Mouse (Mus musculus) C2C12 (cell line): Measurements from ENCODE around the gene Gnb2. TPM values are rescaled to one million over a fixed set of nuclear protein-coding genes. Genes with fewer than 3 reads are reported as not detected.

Experiments
- H3K27me3 ChIP-seq: one replicate; pipeline ENCODE4 v1.6.1; 2011; ENCODE audit not compliant: control insufficient read depth, insufficient read depth, insufficient read length
- H3K36me3 ChIP-seq: one replicate; pipeline ENCODE4 v1.6.1; 2011; ENCODE audit not compliant: control insufficient read depth, insufficient read depth
- H3K4me3 ChIP-seq: one replicate; pipeline ENCODE4 v1.5.1; 2011; ENCODE audit warnings: mild to moderate bottlenecking, control low read depth; ENCODE audit not compliant: poor library complexity, insufficient read depth, severe bottlenecking
- H3K79me2 ChIP-seq: one replicate; pipeline ENCODE4 v1.6.1; 2011; ENCODE audit not compliant: control insufficient read depth, insufficient read depth
- H3K79me3 ChIP-seq: one replicate; pipeline ENCODE4 v1.6.1; 2011; ENCODE audit warnings: low read depth, control low read depth
- H3ac ChIP-seq: one replicate; pipeline ENCODE3; 2011; ENCODE audit warnings: low read depth; ENCODE audit not compliant: control insufficient read depth, insufficient read length
- CEBPB ChIP-seq: IDR thresholded peaks from one replicate; pipeline ENCODE4 v1.6.1; 2011; ENCODE audit warnings: low read depth, mild to moderate bottlenecking, control low read depth, moderate library complexity
- CTCF ChIP-seq: IDR thresholded peaks from one replicate; pipeline ENCODE4 v1.5.1; 2011; ENCODE audit not compliant: control insufficient read depth, insufficient read depth, insufficient read length
- FOSL1 ChIP-seq: IDR thresholded peaks from one replicate; pipeline ENCODE4 v1.8.0; 2011; ENCODE audit warnings: mild to moderate bottlenecking, low read length; ENCODE audit not compliant: poor library complexity, insufficient read depth, severe bottlenecking
- MAX ChIP-seq: IDR thresholded peaks from one replicate; pipeline ENCODE4 v1.6.1; 2011; ENCODE audit warnings: mild to moderate bottlenecking, control low read depth
- MYOD1 ChIP-seq: IDR thresholded peaks from one replicate; pipeline ENCODE4 v1.6.1; 2011; ENCODE audit warnings: low read depth; ENCODE audit not compliant: control insufficient read depth, insufficient read length
- MYOG ChIP-seq: IDR thresholded peaks from one replicate; pipeline ENCODE4 v1.6.1; 2011; ENCODE audit not compliant: control insufficient read depth, insufficient read length; ENCODE audit errors: extremely low read depth
- USF1 ChIP-seq: IDR thresholded peaks from one replicate; pipeline ENCODE4 v1.6.1; 2011; ENCODE audit warnings: low read depth, mild to moderate bottlenecking, control low read depth, moderate library complexity
- long read RNA-seq, 2 experiments: library from polyadenylated mRNA; unstranded; transcript quantifications; one replicate each; pipeline ENCODE4 v2.0.0; 2019 to 2020
- polyA plus RNA-seq: library from polyadenylated mRNA; unstranded; fragments of >200 nt; fragmentation: generic; extraction: Trizol; gene quantifications from one replicate; pipeline ENCODE4 v1.2.1, GENCODE M21; 2012; ENCODE audit warnings: missing spikeins

Gene Gnb2
- 672 TPM for polyA plus RNA-seq
- long read RNA-seq, experiment 1, transcript Gnb2-213 (2 exons, 712 nt): minor isoform, 13 of 87 reads
- long read RNA-seq, experiment 1, transcript Gnb2-201 (10 exons, 1,860 nt): major isoform, 25 of 87 reads
- long read RNA-seq, experiment 1, partial matches to known transcripts: 29 of 87 reads
- long read RNA-seq, experiment 1, other reads (novel, unspliced or antisense): 19 of 87 reads
- long read RNA-seq, experiment 2, transcript Gnb2-201 (10 exons, 1,860 nt): major isoform, 225 of 250 reads
- long read RNA-seq, experiment 2, transcript Gnb2-212 (9 exons, 1,569 nt): minor isoform, 8 of 250 reads
- long read RNA-seq, experiment 2, partial matches to known transcripts: 3 of 250 reads
- long read RNA-seq, experiment 2, other reads (novel, unspliced or antisense): 13 of 250 reads

GRCm38 (mm10) chr5:137533117-137533827, at the start of gene Gnb2, which contains the start of gene Epo:
Gene Gnb2 (minus strand): TSS chr5:137533510.
Gene Epo (minus strand): TSS chr5:137533242.
- Histone ChIP-seq H3K79me3 (peaks cover 24% of the 10 kb centered on the region), H3K4me3 (peak within 1 kb of the TSS; percentile 74), H3K79me2 (peaks cover 47% of the 10 kb centered on the region), H3K36me3 (peaks cover 18% of the 10 kb centered on the region), H3ac (peak within 1 kb of the TSS; percentile 78), H3K27me3 (no peaks in the 10 kb centered on the region)
- TF ChIP-seq CEBPB (no peak), USF1 (peak; percentile 96), FOSL1 (peak; percentile 7)

- no peak for TF ChIP-seq USF1
- TF ChIP-seq MYOG: no peak
- no peak for TF ChIP-seq CTCF
- no peak for TF ChIP-seq MAX
- TF ChIP-seq MYOD1: no peak
- no peak for TF ChIP-seq FOSL1
- no peak for TF ChIP-seq CEBPB
- H3K79me3 ChIP-seq: no peaks in the 10 kb centered on the region
- H3K4me3 ChIP-seq: no peak overlapping the region
- peaks cover 30% of the 10 kb centered on the region for H3K27me3 ChIP-seq
- H3ac ChIP-seq: no peak overlapping the region
- no peaks in the 10 kb centered on the region for H3K36me3 ChIP-seq
- no peaks in the 10 kb centered on the region for H3K79me2 ChIP-seq
Measured at GRCm38 (mm10) chr5:137582702-137583101, 49.4 kb upstream of the Gnb2 start.

- TF ChIP-seq USF1 (no peak), MAX (no peak), MYOG (no peak), CEBPB (no peak), MYOD1 (no peak)
- peaks cover 30% of the 10 kb centered on the region for H3K27me3 ChIP-seq
- no peaks in the 10 kb centered on the region for H3K79me2 ChIP-seq
- no peak overlapping the region for H3K4me3 ChIP-seq
- H3K79me3 ChIP-seq: no peaks in the 10 kb centered on the region
- H3ac ChIP-seq: no peak overlapping the region
- H3K36me3 ChIP-seq: no peaks in the 10 kb centered on the region
Measured at GRCm38 (mm10) chr5:137580246-137580645, 46.9 kb upstream of the Gnb2 start.

GRCm38 (mm10) chr5:137574470-137574901, 41.2 kb upstream of the Gnb2 start:
- Histone ChIP-seq H3K79me3 (no peaks in the 10 kb centered on the region), H3ac (no peak overlapping the region), H3K27me3 (peaks cover 13% of the 10 kb centered on the region), H3K79me2 (no peaks in the 10 kb centered on the region), H3K4me3 (no peak overlapping the region), H3K36me3 (no peaks in the 10 kb centered on the region)
- TF ChIP-seq CEBPB: no peak
- TF ChIP-seq USF1: no peak
- no peak for TF ChIP-seq MYOD1
- no peak for TF ChIP-seq CTCF
- TF ChIP-seq FOSL1: no peak
- no peak for TF ChIP-seq MYOG
- TF ChIP-seq MAX: no peak

- TF ChIP-seq CTCF: no peak
- TF ChIP-seq MAX: no peak
- TF ChIP-seq USF1: no peak
- TF ChIP-seq FOSL1: no peak
- TF ChIP-seq CEBPB: no peak
- TF ChIP-seq MYOD1: no peak
- TF ChIP-seq MYOG: no peak
- no peaks in the 10 kb centered on the region for H3K79me2 ChIP-seq
- peaks cover 24% of the 10 kb centered on the region for H3K27me3 ChIP-seq
- no peaks in the 10 kb centered on the region for H3K79me3 ChIP-seq
- H3ac ChIP-seq: no peak overlapping the region
- H3K4me3 ChIP-seq: no peak overlapping the region
- H3K36me3 ChIP-seq: no peaks in the 10 kb centered on the region
Measured at GRCm38 (mm10) chr5:137570691-137571586, 37.6 kb upstream of the Gnb2 start.
